Mouse (Mus musculus) lung, embryonic 15.5 days (tissue): ENCODE data around the gene Apobec2. TPM values are rescaled to one million over a fixed set of nuclear protein-coding genes. Genes with fewer than 3 reads are reported as not detected.

ENCODE experiments used
- ATAC-seq: fragments of 200-750 bp; cut with Nextera tagmentation; 2 replicates; pipeline ENCODE4 v1.8.0; 2017; ENCODE audit warnings: moderate number of reproducible peaks, borderline replicate concordance; ENCODE audit not compliant: low FRiP score, low TSS enrichment; ENCODE audit errors: extremely low read depth
- H3K27ac ChIP-seq: fragments of 300-500 bp; sonication (generic); 2 replicates; pipeline ENCODE4 v1.5.1; 2015; ENCODE audit warnings: moderate library complexity, mild to moderate bottlenecking, inconsistent platforms
- H3K27me3 ChIP-seq: fragments of 300-500 bp; sonication (generic); 2 replicates; pipeline ENCODE4 v1.6.1; 2015; ENCODE audit warnings: inconsistent platforms
- H3K36me3 ChIP-seq: fragments of 300-500 bp; sonication (generic); 2 replicates; pipeline ENCODE4 v1.6.1; 2015; ENCODE audit warnings: inconsistent platforms
- H3K4me1 ChIP-seq: fragments of 300-500 bp; sonication (generic); 2 replicates; pipeline ENCODE4 v1.6.1; 2015; ENCODE audit warnings: inconsistent platforms
- H3K4me2 ChIP-seq: fragments of 300-500 bp; sonication (generic); 2 replicates; pipeline ENCODE4 v1.6.1; 2015; ENCODE audit warnings: inconsistent platforms, mild to moderate bottlenecking, moderate library complexity
- H3K4me3 ChIP-seq: fragments of 300-500 bp; sonication (generic); 2 replicates; pipeline ENCODE4 v1.5.1; 2015; ENCODE audit warnings: mild to moderate bottlenecking, inconsistent platforms
- H3K9ac ChIP-seq: fragments of 300-500 bp; sonication (generic); 2 replicates; pipeline ENCODE4 v1.6.1; 2015; ENCODE audit warnings: inconsistent platforms
- H3K9me3 ChIP-seq: fragments of 300-500 bp; sonication (generic); 2 replicates; pipeline ENCODE4 v1.6.1; 2016; ENCODE audit warnings: inconsistent platforms
- WGBS: fragments of 180-500 bp; shearing (Covaris S2); methylation state at CpG from one replicate; pipeline ENCODE4 v1.1.7; 2015; 5-methylcytosine and 5-hydroxymethylcytosine counted together
- polyA plus RNA-seq: library from polyadenylated mRNA; unstranded; fragments of >200 nt; fragmentation: Nextera tagmentation; extraction: Ambion mirVana; gene quantifications from 2 replicates; pipeline ENCODE4 v1.2.1, GENCODE M21; 2015

Gene Apobec2
- polyA plus RNA-seq, 1 experiment from 2014 or later: 8.7 TPM

DNA sequence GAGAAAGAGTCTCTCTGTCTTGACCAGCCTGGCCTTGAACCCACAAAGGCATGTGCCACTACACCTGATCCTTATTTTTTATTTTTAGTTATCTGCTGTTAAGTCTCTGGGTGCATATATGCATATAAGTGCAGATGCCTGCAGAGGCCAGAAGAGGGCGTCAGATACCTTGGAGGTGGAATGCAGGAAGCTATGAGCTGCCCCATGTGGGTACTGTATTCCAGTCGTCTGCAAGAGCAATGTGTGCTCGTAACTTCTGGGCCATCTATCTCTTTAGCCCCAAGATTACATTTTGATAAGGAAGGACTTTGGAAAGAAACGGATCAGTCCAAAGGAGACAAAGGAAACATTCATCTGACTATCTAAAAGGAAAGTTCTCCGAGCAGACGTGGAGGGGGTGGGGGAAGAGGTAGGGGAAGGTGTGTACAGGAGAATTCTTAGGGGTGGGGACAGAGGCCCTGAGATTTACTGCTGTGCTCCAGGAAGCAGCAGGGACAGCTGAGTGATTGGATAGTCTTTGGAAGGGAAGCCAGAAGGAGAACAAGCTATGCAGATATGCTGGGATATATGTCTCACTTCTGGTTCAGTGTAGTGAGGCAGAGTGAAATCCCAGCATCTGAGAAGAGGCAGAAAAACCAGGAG lies 1.1 kb upstream of the Apobec2 start:
- WGBS: 44% methylated on average over 6 of the region's 6 CpGs
- H3K4me2 ChIP-seq: no peak overlapping the region
- H3K27me3 ChIP-seq: no peaks in the 10 kb centered on the region
- peaks cover 38% of the 10 kb centered on the region for H3K4me1 ChIP-seq
- H3K27ac ChIP-seq: 0 out of 2 replicates have a peak overlapping the region, but pooled peaks have one; percentile 15
- no peak overlapping the region for H3K9ac ChIP-seq
- H3K36me3 ChIP-seq: no peaks in the 10 kb centered on the region
- H3K4me3 ChIP-seq: no peak overlapping the region
- ATAC-seq: no peak
- no peaks in the 10 kb centered on the region for H3K9me3 ChIP-seq

DNA sequence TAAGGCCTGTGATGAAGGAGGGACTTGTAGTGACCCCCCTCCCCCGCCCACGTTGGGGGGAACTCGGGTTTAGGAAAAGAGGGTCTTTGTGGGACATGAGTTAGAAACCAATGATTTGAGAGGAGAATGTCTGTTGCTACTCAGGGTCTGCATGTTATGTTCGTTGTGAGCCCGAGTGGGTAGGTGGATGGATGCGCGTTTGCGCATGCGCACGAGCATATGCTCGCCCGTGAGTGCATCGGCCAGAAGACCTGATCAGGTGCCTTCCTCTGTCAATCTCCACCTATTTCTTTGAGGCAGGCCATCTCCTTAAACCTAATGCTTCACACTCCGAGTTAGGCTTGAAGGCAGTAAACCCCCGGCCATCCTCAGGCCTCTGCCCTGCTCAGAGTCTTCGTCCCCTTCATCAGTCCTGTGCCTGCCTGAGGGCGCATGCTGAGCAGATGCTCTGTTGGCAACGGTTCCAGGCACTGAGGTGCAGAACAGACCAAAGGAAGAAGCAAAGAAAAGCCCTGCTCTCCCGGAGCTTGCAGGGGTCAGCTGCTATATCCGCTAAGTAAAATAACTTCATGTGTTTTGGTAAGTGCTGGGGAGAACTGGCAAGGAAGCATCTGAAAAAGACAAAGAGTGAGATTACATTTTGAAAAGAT lies 401 bp upstream of the Apobec2 start:
- H3K36me3 ChIP-seq: no peaks in the 10 kb centered on the region
- WGBS: 70% methylated on average over 20 of the region's 20 CpGs
- H3K9ac ChIP-seq: no peak overlapping the region
- H3K4me1 ChIP-seq: peaks cover 41% of the 10 kb centered on the region
- H3K27me3 ChIP-seq: no peaks in the 10 kb centered on the region
- H3K27ac ChIP-seq: no peak overlapping the region
- H3K9me3 ChIP-seq: no peaks in the 10 kb centered on the region
- no peak overlapping the region for H3K4me2 ChIP-seq
- no peak for ATAC-seq
- H3K4me3 ChIP-seq: no peak overlapping the region

DNA sequence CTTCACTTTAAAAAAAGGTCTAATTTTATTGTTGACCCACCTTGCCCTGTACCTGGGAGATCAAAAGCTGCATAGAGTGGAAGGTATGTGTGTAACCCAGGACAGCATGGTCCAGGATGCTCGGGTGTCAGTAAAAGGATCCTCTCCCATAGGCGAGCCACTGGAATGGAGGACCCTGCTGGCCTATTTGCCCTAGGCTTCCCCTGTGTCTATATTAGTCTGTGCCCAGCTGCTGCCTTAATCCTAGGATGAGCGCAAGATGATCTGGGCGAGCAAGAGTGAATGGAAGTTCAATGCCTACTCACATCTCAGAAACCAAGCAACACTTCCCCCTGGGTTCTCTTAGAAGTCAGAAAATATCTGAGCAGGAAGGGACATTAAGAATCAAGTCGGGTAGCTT lies 1.7 kb downstream of the Apobec2 start:
- Histone ChIP-seq H3K27me3 (no peaks in the 10 kb centered on the region), H3K4me2 (no peak overlapping the region), H3K9ac (no peak overlapping the region), H3K9me3 (no peaks in the 10 kb centered on the region), H3K27ac (peak overlapping the region; percentile 47; the same call in 1 of the 2 replicates), H3K4me1 (peaks cover 51% of the 10 kb centered on the region), H3K36me3 (no peaks in the 10 kb centered on the region), H3K4me3 (no peak overlapping the region)
- 72% methylated on average over 5 of the region's 5 CpGs for whole genome bisulfite sequencing
- ATAC-seq: no peak

DNA sequence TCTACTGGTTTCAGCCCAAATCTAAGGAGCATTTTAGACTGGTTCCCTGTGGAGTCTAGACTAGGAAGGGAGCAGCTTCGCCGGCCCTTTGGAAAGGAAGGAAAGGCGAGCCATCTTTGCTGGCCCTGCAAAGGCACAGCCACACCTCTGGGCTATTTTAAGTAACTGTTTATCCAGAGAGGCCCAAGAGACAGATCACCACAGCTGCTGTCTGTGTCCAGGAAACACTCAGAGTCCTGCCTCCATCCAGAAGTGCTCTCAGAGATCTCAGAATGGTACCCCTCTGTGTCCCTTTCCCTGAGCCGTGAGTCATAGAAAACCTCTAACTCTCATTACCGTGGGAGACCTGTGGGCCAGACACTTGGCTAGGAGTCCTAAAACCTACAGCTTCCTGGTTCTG lies 2.3 kb downstream of the Apobec2 start:
- WGBS: 18% methylated on average over 5 of the region's 5 CpGs
- ATAC-seq: 0 out of 2 replicates have a peak, but pooled peaks have one; percentile 28

DNA sequence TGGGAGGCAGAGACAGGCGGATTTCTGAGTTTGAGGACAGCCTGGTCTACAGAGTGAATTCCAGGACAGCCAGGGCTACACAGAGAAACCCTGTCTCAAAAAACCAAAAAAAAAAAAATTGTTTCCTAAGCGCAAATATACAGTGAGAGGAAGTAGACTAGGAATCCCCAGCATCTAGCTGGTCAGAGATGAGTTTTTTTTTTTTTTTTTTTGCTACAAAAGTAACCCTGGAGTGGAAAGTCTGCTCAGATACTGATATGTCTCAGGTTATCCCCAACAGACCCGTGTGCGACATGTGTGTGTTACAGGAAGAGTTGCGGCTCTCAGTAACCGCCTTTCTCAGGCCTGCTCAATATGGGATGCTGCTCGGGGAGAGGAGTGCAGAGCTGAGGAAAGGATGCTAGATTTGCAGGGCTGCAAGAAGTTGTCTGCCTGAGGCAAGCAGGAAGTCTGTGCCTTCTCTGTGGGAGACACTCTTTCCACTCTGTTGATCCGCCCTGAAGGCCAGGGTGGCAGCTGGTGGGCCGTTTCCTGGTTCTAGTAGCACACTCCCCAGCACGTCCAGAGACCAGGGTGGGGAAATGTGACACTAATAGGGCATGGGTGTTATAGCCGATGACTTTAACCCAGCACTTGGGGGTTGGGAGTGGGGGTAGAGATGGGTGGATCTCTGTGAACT lies 4.7 kb downstream of the Apobec2 start:
- peaks cover 53% of the 10 kb centered on the region for H3K4me1 ChIP-seq
- H3K27ac ChIP-seq: 0 out of 2 replicates have a peak overlapping the region, but pooled peaks have one; percentile 10
- no peak overlapping the region for H3K4me2 ChIP-seq
- ATAC-seq: no peak
- H3K4me3 ChIP-seq: no peak overlapping the region
- no peaks in the 10 kb centered on the region for H3K27me3 ChIP-seq
- H3K9me3 ChIP-seq: no peaks in the 10 kb centered on the region
- H3K9ac ChIP-seq: no peak overlapping the region
- 70% methylated on average over 11 of the region's 11 CpGs for WGBS
- no peaks in the 10 kb centered on the region for H3K36me3 ChIP-seq

More for the DNA sequence above, 2.3 kb downstream of the Apobec2 start:
- H3K27ac ChIP-seq: peak overlapping the region; percentile 47
- peaks cover 56% of the 10 kb centered on the region for H3K4me1 ChIP-seq
- H3K27me3 ChIP-seq: no peaks in the 10 kb centered on the region
- no peak overlapping the region for H3K9ac ChIP-seq
- no peaks in the 10 kb centered on the region for H3K36me3 ChIP-seq
- H3K4me3 ChIP-seq: no peak overlapping the region
- no peaks in the 10 kb centered on the region for H3K9me3 ChIP-seq
- no peak overlapping the region for H3K4me2 ChIP-seq

DNA sequence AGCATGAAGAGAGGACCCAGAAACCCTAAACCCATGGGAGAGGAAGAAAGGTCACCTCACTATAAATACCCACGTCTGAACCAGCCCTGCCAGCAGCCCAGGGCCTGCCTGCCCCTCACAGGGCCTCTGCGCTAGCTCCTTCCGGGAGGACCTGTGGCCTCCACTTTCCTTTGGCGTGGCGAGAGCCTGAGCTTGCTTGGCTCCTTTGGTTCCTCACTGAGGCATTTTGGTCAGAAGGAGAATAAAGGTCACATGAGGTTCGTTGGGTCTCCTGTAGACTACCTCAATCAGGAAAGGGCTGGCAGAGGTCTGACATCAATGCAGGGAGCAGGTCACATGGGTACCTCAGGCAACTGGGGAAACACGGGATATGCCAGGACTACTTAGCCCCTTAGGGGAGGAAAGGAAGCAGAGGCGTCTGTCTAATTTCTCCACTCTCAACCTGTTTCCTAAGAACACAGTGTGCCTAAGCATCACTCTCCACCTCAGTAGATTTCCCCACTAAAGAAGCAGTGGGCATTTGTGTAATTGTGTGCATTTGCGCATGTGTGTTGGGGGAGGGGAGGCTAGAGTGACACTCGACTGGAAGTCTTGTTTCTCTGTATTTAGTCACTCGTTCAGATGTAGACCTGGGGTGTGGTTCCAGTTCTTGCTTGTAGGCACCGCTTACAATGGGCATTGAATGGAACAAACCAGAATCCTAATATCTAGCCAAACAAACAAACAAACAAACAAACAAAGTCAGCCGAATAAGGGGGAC lies 5.6 kb downstream of the Apobec2 start:
- 0 out of 2 replicates have a peak overlapping the region, but pooled peaks have one; percentile 29 for H3K27ac ChIP-seq
- H3K27me3 ChIP-seq: no peaks in the 10 kb centered on the region
- no peak overlapping the region for H3K4me2 ChIP-seq
- no peaks in the 10 kb centered on the region for H3K9me3 ChIP-seq
- WGBS: 54% methylated on average over 13 of the region's 13 CpGs
- H3K9ac ChIP-seq: no peak overlapping the region
- H3K4me1 ChIP-seq: peaks cover 47% of the 10 kb centered on the region
- H3K36me3 ChIP-seq: no peaks in the 10 kb centered on the region
- no peak overlapping the region for H3K4me3 ChIP-seq
- ATAC-seq: no peak

DNA sequence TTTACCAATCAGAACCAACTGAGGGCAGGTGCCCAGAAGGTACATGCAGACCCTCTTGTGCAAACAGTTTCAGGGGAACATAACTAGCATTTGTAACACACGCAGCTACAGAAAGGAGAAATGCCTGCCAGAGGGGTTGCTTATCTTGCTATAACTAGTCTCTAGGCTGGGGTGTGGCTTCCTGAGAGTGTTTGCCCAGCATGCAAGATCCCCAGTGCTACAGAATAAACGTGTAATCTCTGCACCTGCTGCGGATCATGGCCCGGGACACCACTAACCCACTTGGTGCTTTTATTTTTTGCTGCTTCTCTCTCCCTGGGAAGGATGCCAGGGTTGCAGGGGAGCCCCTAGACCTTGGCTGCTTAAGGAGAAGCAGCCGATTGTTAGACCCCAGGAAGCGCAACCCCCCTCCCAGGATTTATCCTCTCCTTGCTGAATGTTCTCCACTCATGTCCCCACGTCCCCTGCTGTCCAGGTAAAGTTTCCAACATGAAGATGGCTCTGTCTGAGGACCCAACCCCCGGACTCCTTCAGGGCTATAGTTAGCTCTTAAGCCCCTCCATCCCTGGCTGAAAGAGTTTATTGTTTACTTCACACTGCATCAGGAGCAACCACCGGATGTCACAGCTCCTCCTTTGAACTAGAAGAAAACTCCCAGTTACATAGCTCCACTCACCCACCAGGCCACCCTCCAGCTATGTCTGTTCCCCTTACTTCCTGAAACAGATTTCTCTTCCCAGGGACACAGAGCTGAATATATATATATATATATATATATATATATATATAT lies 6.7 kb downstream of the Apobec2 start:
- Histone ChIP-seq H3K9me3 (no peaks in the 10 kb centered on the region), H3K4me2 (peak overlapping the region; percentile 7; the same call in 1 of the 2 replicates), H3K9ac (0 out of 2 replicates have a peak overlapping the region, but pooled peaks have one; percentile 1), H3K27me3 (no peaks in the 10 kb centered on the region), H3K27ac (peak overlapping the region; percentile 76), H3K36me3 (no peaks in the 10 kb centered on the region), H3K4me3 (no peak overlapping the region), H3K4me1 (peaks cover 42% of the 10 kb centered on the region)
- peak; percentile 32; the same call in 1 of the 2 replicates for ATAC-seq
- 18% methylated on average over 9 of the region's 9 CpGs for WGBS

DNA sequence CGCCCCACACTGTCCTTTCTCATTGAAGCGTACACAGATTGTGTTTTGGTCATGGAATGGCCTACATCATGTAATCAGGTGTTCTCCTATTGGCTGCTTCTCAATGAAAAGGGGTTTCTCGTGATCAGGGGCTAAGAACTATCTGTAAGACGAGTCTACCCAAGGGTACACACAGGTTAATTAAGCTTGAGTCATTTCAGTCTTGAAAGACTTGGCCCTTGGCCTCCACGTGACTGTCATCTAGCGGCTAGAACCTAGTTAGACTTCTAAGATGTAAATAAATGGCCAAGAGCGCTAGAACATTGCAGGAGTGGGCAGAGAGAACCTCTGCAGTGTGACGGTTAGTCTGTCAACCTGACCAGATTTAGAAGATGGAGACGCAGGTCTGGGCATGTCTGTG lies 8.5 kb downstream of the Apobec2 start:
- no peaks in the 10 kb centered on the region for H3K27me3 ChIP-seq
- H3K4me2 ChIP-seq: no peak overlapping the region
- peaks cover 31% of the 10 kb centered on the region for H3K4me1 ChIP-seq
- H3K9me3 ChIP-seq: no peaks in the 10 kb centered on the region
- no peak overlapping the region for H3K4me3 ChIP-seq
- H3K9ac ChIP-seq: no peak overlapping the region
- WGBS: 84% methylated on average over 9 of the region's 9 CpGs
- no peaks in the 10 kb centered on the region for H3K36me3 ChIP-seq
- ATAC-seq: no peak
- no peak overlapping the region for H3K27ac ChIP-seq

DNA sequence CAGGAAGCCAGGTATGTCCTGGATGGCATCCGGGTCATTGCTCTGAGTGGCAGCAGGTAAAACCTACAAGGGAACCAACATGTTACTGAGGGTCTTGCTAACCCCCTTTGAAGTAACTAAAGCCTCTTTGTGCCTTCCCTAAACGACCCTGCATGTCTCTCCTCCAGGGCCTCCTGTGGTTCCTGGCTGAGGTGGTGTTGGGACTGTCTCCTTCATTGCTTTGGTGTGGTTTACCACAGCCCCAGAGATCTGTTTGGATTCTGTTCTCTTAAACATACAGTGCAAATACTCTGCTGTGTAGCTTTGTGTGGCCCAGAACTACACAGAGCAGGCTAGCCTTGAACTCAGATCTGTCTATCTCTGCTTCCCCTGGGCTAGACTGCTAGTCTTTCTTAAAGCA lies 13.2 kb downstream of the Apobec2 start:
- H3K9me3 ChIP-seq: no peaks in the 10 kb centered on the region
- H3K4me1 ChIP-seq: peaks cover 12% of the 10 kb centered on the region
- H3K9ac ChIP-seq: no peak overlapping the region
- H3K27ac ChIP-seq: no peak overlapping the region
- no peak for ATAC-seq
- no peak overlapping the region for H3K4me3 ChIP-seq
- no peaks in the 10 kb centered on the region for H3K27me3 ChIP-seq
- 52% methylated on average over 2 of the region's 2 CpGs for WGBS
- H3K4me2 ChIP-seq: no peak overlapping the region
- peaks cover 16% of the 10 kb centered on the region for H3K36me3 ChIP-seq

DNA sequence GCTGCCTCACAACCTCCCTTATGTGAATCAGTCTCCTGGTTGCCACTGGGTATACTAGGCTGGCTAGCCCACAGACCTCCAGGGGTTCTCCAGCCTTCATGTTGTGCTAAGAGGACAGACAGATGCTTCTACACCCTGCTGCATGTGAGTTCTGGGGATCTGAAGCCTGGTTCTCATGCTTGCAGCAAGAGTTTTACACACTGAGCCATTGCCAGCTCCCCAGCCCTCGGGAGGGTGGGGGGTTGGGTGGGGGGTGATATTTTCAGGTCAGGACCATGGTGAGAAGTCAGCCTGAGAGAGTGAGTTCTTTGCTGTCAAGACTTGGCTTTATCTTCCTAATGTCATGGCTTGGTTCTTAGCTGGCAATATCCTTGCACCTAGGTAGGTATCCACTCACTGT lies 13.9 kb downstream of the Apobec2 start:
- Histone ChIP-seq H3K9ac (no peak overlapping the region), H3K36me3 (peaks cover 23% of the 10 kb centered on the region), H3K9me3 (no peaks in the 10 kb centered on the region), H3K4me1 (peaks cover 12% of the 10 kb centered on the region), H3K4me2 (no peak overlapping the region), H3K27ac (no peak overlapping the region), H3K27me3 (no peaks in the 10 kb centered on the region), H3K4me3 (no peak overlapping the region)
- ATAC-seq: no peak
- WGBS: 81% methylated on average over 1 of the region's 1 CpGs

DNA sequence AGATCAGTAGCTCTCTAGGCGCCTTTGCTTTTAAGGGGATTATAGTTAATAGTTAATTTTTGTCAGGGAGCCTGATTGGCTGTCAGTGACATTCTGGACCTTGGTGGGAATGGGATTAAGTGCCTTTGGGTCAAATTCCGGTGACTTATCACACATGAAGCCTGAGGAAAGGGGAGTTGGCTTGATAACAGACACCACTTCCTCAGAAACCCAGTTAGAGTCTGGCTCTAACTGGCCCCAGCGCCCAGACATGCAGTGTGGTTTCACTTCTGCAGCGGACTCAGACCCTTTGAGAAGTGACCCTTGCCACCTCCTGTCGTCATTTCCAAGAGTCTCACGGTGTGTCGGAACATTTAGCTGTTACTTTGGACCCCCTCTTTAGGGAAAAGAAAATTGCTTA lies 14.6 kb downstream of the Apobec2 start:
- 42% methylated on average over 7 of the region's 7 CpGs for WGBS
- Histone ChIP-seq H3K4me1 (peaks cover 12% of the 10 kb centered on the region), H3K9me3 (no peaks in the 10 kb centered on the region), H3K9ac (no peak overlapping the region), H3K4me2 (peak overlapping the region; percentile 36; the same call in 1 of the 2 replicates), H3K4me3 (no peak overlapping the region), H3K27ac (no peak overlapping the region), H3K27me3 (no peaks in the 10 kb centered on the region), H3K36me3 (peaks cover 28% of the 10 kb centered on the region)
- no peak for ATAC-seq
